Mouse (Mus musculus) right cerebral cortex, adult 2 months (tissue): ENCODE measurements around the gene Gosr2.

Experiments
- DNase-seq, 2 experiments: peaks; one replicate each; pipeline ENCODE4 v3.0.0; 2021 to 2022; ENCODE audit warnings: low spot score in 2 of 2

Gosr2 gene

GRCm38 (mm10) chr11:103691036-103691435, 6.7 kb downstream of the Gosr2 start:
- no peak for DNase-seq

- no peak for DNase-seq
Measured at GRCm38 (mm10) chr11:103688980-103689378, 8.7 kb downstream of the Gosr2 start.

DNA sequence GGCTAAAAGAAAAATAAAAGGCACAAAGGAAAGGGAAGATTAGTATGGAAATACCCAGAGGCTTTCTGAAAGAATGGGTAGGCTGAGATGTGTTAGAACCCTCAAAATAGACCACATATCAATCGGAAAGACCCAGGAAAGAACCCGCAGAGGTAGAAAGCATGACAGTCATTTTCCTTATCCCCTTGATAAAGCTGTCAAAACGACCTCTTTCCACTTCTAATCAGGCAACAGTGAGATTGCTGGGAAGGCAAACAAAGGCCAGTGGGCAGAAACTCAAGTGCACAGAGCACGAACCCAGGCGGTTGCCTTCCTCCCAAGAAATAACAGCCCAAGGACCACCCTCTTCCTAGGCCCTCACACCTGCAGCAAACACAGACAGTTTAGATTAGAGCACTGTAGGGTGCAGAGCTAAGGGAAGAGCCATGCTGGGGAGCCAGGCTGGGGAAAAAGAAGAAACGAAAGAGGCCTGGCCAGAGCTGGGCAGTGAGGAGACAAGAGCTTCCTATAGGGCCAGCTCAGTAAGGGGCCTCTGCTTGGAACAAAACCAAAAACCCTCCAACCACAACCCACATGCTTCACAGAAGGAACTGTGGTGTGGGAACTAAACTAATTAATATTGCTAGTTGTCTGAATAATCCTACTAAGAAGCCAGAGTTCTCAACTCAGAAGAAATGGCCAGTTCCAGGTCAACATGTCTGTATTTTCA, 9.3 kb downstream of the Gosr2 start:
- no peak for DNase-seq

DNA sequence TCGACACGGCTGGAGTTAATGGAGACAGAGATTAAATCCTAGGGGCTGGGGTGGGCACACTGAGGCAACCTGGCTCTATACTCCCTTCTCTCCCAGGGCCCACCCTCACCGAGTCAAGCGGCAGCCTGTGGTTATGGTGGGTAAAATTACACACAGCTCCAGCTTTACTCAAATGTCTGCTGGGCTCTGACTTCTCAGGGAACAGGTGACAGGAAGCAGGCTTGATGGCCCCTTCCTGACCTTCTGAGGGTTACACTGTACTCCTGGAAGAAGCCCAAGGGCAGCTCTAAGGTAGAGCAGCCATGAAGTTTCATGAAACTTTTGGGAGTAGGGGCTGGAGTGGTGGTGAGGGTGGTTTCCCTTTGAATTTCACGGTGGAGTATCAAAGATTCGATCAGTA, 11.0 kb downstream of the Gosr2 start:
- no peak for DNase-seq

GRCm38 (mm10) chr11:103685261-103685736, 12.4 kb downstream of the Gosr2 start:
- DNase-seq = peak; percentile 61 to 70

- no peak for DNase-seq
Measured at GRCm38 (mm10) chr11:103683667-103684334, 13.9 kb downstream of the Gosr2 start.

DNA sequence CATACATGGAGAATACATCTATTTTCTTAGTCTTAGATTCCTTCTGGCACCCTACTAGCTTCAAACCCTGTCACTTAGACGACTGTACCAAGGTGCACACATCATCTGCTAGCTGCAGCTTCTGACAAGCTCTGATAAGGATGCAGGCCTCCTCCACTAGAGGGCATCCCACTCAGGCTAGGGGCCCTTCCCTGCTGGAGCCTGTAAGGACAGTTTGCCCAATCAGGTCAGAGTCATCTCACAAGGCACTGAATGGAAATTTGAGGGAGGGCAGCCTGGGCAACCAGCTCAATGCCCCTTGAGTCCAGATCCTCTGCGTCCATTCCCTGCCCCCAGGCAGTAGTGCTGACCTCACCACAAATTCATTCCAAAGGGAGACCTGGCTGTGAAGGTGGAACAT, 20.7 kb downstream of the Gosr2 start:
- peak in 1 of 2 experiments; percentile 67 for DNase-seq

- DNase-seq = peak; percentile 87 to 88
Measured at GRCm38 (mm10) chr11:103675556-103675955, 22.1 kb downstream of the Gosr2 start.

DNA sequence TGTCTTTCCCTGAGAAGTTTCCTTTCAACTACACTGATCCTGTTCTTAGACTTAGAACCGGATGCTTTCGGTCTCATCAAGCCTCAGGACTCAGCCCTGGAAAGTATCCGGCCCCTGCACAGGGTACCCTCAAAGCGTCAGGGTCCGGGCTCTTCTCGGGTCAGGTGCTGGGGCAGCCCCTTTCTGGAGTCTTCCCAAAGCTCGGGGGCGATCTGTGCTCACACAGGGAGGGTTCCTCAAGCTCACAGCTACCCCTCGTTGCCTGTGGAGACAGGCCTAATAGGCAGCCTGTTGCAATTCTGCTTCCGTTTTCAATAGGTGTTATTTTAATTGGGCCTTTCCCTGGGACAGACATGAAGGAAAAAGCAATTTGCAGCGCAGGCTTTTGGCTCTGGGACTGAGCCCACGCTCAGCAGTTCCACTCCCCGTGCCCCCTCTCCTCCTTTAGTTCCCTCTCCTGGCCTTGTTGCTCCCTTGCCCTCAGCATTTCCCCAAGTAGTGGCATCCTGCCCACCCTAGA, 30.7 kb downstream of the Gosr2 start:
- no peak for DNase-seq

- peak; percentile 87 to 88 for DNase-seq
Measured at GRCm38 (mm10) chr11:103666181-103666906, 31.4 kb downstream of the Gosr2 start.

DNA sequence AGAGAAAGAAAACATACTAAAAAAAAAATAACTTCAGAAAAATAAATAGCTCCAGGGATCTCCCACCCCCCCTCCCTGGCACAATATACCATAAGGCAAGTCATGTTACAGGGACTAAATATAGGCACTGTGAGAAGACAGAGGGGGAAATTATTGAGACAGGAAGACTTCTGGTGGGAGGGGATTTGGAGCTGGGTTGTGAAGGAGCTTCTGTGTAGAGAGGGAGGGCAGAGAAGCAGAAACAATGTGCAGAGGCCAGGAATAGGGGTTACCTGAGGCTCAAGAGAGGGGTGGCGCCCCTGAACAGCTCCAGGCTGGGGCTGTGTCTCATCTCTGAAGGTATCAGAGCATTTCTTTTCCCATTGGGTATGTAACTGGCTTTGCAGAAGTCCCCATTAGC, 32.0 kb downstream of the Gosr2 start:
- DNase-seq = no peak

GRCm38 (mm10) chr11:103663119-103663518, 34.6 kb downstream of the Gosr2 start:
- DNase-seq = no peak

DNA sequence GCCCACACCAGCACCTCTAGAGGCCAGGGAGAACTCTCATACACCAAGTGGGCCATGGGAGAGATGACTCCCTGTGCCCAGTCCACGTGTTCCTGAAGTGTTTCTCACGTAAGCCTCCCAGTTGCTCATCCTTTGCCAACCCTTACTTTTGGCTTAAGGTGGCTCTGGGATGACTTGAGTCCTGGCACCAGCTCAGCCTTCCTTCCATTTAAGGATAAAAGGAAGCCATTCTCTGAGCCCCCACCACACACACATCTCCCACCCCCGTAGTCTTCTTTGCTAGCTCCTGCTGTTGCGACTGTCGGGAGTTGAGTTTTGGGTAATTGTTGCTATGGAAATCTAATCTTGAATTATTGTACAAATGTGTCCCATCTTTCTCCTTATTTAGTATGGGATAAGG, 35.2 kb downstream of the Gosr2 start:
- DNase-seq = peak; percentile 83 to 84

DNA sequence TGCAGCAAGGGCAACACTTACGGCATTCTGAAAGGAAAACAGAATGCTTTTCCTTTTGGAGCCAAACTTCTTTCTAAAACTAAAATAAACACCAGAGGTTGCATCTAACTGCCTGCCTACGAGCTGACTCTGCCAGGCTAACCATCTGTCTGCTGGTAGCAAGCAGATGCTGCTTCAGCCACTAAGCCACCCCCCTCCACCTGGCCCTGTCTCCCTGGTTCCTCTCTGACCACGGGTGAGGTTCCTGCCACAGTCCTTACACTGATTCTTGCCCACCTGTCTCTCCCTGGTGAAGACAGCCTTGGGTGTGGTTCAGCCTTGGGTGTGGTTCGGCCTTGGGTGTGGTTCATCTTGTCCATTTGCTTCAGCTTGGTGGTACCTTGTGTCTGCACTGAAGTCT, 35.8 kb downstream of the Gosr2 start:
- DNase-seq = peak; percentile 74 to 80

DNA sequence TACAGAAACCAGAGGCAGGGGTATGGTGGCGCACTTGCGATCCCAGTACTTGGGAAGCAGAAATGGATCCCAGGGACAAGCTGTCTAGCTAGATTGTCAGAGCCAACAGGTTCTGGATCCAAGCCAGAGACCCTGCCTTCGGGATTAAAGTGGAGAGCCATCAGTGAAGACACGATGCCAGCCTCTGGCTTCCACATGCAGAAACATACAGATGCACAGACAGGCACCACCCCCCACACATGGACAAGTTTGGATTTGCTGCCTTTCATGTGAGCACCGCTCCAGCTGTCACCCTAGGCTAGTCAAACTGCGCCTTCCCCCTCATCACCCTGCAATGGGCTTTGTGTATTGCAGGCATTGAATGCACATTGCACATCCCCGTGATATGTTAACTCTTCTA, 39.5 kb downstream of the Gosr2 start:
- no peak for DNase-seq

- DNase-seq = no peak
Measured at GRCm38 (mm10) chr11:103656520-103656919, 41.2 kb downstream of the Gosr2 start.

GRCm38 (mm10) chr11:103653359-103653965, 44.2 kb downstream of the Gosr2 start:
- peak; percentile 68 to 71 for DNase-seq

GRCm38 (mm10) chr11:103651426-103651825, 46.3 kb downstream of the Gosr2 start:
- DNase-seq = peak; percentile 65 to 69

DNA sequence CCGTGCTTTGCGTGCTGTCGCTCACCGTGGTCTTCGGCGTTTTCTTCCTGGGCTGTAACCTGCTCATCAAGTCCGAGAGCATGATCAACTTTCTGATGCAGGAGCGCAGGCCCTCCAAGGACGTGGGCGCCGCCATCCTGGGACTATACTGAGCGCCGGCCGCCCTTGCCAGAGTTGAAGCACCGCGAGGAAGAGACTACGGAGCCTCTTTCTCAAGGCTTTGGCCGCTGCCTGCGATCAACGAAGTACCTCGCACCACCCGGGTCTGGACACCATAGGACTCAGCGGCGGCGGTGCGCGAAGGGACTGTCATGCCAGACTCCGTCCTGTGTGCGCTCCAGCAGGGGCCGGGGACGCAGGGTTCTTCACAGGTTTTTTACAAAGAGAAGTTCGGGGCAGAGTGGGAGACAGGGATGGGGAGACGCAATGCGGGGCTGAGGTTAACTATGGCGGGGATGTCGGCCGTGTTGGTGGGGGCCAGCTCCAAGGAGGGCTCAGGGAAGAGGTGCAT, 47.7 kb downstream of the Gosr2 start:
- DNase-seq = peak in 1 of 2 experiments; percentile 55

DNA sequence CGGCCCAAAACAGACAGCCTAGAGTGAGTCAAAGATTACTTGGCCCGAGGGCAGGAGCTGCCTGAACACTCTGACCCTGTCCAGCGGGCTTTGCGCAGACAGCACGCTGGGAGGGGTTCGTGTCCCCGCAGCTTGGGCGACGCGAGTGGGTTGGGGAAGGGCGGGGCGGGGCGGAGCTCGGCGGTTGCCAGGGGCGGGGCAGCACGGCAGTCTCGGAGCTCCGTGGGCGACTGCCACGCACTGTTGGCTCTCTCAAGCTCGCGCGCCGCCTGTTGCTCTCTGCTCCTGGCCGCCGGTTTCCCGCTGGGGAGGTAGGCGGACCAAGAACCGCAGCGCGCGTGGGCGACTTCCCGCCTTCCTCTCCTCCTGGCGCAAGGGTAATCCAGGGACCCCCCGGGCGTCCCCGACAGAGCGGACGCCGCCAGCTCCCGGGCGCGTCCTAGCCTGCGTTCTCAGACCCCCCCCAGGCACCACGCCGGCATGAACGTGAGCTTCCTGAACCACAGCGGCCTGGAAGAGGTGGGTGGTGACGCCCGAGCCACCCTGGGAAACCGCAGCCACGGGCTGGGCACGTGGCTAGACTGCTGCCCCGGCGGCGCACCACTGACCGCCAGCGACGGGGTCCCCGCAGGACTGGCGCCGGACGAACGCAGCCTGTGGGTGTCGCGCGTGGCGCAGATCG, 48.3 kb downstream of the Gosr2 start, which contains the start of gene Rprml:
TSS of gene Rprml (plus strand) at position 270 of the 682 bp plus-strand sequence.
- peak; percentile 86 to 87 for DNase-seq

- no peak for DNase-seq
Measured at GRCm38 (mm10) chr11:103648656-103649055, 49.0 kb downstream of the Gosr2 start.
